Mouse (Mus musculus) embryo, embryonic 9.5 days (tissue): ENCODE results near the gene Hoxc11.

ENCODE experiments used
- DNase-seq: peaks from one replicate; pipeline ENCODE4 v3.0.0-alpha.2; 2017; ENCODE audit errors: extremely low spot score

Gene Hoxc11

DNA sequence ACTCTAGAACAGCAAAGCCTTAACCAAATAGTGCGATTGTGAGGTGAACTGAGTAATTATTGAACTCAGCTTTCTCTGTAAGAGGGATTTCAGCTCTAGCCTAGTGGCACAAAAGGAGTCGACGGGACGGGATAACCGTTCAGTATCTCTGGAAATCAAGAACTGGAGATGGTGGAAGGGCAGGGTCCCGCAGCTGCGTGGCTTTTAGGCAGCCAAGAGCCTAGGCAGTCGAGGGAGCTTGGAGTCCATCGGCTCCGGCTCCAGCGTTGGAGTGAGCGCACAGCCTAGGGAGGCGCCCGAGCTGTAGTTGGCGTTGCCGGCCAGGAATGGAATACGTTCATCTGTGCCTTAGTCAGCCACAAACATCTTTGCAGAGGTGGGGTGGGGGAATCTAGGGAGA, 51.1 kb downstream of the Hoxc11 start:
- DNase-seq, result no peak

DNA sequence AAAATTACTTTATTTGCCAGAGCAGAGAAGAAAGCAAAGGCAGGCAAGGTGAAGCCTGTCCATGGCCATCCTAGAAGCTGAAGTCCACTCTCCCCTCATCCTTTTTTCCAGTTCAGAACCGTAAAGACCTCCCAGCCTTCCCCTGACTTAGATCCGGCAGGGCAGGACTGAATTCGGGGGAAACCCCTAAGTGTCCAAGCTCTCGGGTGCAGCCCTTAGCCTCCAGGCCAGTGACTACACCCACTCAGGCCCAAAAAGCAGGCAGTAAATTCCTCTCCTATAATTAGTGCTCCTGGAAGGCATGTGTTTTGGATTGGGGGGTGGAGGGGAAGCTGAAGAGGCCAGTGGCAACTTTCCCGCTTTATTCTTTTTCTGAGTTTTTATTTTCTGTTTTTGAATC, 51.6 kb downstream of the Hoxc11 start:
- no peak for DNase-seq

DNA sequence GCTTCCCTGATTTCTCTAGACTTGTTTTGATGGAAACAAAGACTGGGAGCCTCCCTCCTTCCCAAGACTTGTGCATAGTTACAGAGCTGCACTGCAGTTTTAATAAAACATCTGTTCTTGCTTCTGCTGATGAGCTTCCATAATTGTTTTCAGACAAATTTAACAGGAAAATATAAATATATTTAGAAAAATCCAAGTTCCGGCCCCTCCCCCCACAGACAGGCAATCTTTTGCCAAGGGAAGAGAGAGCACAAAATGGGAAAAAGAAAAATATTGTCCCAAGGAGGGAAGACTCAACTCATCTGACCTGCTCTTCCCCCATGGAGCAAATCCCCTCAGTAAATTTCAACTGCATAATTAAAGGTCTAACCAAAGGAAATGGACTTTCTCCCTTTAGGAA, 52.1 kb downstream of the Hoxc11 start:
- no peak for DNase-seq
